Mouse (Mus musculus) forelimb bud, embryonic 11.5 days (tissue): Measurements from ENCODE around the gene Vps72.
A peak's percentile ranks its signal among the peaks of the same experiment; 100 is the strongest.
"Not testable (repeated sequence)": the region's sequence is repeated elsewhere in the genome, so short reads cannot be mapped to it uniquely, and the experiment has no call there.

ENCODE experiments used
- DNase-seq: peaks from one replicate; pipeline ENCODE4 v3.0.0-alpha.2; 2012; ENCODE audit warnings: low read depth, low spot score

The Vps72 gene

DNA sequence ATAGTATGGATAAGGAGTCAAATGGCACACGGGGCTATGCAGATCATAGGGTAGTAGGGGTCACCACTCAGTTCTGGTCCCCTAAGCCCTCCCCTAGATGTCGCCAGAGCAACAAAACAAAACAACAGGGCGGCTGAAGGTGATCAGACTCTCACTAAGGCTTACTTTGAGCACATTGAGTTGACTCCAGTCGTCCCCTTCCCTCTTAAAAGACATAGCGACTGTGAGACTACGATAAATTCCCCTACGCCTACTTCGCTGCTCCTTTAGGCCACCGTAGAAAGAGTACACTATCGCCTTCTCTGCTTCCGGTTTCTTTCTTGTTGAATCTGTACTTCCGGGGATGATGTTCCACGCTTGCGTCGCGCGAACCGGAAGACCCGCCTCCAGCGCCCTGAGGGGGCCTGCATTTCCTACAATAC lies 22.9 kb downstream of the Vps72 start, which contains the start of the genes Scnm1 and Lysmd1:
Scnm1 (minus strand) TSS at position 332 of the 422 bp plus-strand sequence.
Lysmd1 (plus strand) TSS at position 409 of the 422 bp plus-strand sequence.
- peak; percentile 93 for DNase-seq

GRCm38 (mm10) chr3:95134133-95134532 lies 23.3 kb downstream of the Vps72 start:
- not testable (repeated sequence) for DNase-seq

DNA sequence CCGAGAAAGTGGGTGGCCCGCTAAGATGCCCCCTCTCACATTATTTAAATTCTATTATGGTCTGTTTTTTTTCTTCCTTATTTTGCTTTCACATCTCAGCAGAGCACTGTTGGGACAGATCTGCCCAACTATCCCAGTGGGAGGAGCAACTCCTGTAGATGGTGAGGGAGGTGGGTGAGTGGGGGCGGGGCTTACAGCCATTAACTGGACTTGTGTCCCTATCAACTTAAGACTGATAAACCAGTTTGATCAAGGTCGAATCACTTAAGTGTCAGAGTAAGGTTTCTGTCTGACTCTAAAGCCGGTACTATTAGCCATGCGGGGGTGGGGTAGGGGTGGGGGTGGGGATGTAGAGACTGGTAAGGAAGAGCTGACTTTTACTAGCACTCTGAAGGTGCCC lies 24.2 kb downstream of the Vps72 start:
- DNase-seq = no peak

GRCm38 (mm10) chr3:95135433-95136052 lies 24.7 kb downstream of the Vps72 start:
- no peak for DNase-seq

DNA sequence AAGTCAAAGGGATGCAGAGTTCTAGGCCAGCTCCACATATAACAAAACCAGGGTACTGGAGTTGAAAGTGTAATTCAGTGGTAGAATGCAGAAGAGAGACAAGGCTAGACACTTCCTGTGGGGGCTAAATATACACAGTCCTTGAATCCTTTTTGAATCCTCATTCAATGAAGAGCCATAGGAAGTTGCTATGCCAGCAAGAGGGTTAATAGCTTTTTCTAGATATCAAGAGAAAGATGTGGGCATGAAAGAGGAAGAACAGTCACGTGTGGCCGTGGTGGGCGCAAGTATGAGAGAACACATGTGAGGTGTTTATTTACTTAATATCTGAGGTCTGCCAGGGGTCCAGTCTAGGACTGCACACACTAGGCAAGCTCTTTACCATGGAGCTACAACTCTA lies 25.5 kb downstream of the Vps72 start:
- no peak for DNase-seq

- DNase-seq = no peak
These were observed 28.9 kb downstream of the Vps72 start for GRCm38 (mm10) chr3:95139586-95140288.

DNA sequence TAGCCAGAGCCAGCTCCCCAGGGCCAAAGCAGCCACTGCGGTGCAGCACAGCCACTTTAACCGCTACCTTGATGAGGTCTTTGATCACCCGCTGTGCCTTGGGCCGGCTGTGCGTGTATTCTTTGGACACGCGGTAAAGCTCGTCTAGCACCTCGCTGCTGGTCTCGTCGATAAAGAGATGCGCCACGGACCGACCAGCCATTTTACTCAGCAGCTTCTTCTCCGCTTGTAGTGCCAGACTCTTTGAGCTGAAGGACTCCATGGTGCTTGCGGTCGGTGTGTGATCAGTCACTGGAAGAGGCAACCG lies 29.4 kb downstream of the Vps72 start:
- DNase-seq = no peak

DNA sequence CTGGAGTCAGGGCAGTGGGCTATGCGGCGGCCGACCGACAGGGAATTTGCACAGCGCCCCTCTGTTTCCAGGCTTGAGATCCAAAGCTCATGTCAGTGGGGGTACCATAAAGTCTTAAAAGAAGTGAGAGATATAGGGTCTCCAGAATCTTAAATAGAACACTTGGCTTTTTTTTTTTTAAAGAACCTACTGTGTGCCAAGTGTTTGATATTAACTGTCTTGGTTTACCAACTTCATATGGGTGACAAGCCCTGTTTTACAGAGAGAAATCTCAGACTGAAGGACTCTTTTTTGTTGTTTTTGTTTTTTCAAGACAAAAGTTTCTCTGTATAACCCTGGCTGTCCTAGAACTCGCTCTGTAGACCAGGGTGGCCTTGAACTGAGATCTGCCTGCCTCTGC lies 30.0 kb downstream of the Vps72 start:
- no peak for DNase-seq

DNA sequence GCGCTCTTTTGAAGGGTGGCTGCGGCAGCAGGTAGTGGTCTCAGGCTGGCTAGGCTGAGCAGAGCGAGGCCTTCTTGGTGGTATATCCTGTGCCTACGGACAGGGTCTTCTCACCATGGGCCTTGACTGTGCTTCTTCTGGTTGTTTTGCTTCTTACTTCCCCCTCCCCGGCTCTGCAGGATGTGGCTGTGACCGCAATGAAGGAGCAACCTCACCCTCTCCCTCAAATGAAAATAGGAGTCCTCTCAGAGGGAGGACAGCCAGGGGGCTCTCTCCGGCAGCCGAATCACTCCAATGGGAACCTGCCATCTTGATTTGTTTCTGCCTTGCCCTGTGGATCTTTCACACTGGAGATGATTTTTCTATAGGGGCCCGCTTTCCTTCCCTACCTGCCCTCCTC lies 30.7 kb downstream of the Vps72 start:
- DNase-seq = no peak

DNA sequence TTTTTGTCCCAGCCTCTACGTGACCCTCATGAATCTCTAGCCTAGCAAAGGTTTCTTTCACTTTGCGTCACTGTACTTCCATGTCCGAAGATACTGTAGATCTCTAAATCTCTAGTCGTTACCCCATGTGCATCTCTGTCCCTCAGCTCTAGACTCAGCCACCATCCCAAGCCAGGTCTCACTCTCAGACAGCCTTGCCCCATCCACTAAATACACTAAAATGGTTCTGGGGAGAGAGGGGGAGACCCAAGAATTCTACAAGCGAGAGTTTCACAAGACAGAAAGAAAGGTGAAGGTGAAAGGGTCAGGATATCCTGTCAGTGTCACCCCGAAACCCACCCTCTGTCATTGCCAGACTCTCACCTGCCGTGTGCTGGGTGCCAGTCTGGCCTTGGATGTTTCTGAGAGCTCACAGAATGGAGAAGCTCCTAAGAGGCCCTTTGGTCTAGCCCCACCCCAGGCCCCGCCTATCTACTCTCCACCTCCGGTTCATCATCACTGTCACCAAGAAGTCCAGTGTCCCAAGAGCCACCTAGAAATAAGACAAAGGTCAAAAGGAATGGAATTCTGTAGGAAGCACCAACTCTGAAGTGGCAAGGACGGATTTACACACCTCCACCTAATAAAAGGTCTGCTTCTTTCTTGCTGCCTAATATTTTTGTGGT lies 31.3 kb downstream of the Vps72 start, which contains the start of gene Tnfaip8l2:
Tnfaip8l2 (minus strand) TSS at position 409 of the 665 bp plus-strand sequence.
- DNase-seq = no peak

DNA sequence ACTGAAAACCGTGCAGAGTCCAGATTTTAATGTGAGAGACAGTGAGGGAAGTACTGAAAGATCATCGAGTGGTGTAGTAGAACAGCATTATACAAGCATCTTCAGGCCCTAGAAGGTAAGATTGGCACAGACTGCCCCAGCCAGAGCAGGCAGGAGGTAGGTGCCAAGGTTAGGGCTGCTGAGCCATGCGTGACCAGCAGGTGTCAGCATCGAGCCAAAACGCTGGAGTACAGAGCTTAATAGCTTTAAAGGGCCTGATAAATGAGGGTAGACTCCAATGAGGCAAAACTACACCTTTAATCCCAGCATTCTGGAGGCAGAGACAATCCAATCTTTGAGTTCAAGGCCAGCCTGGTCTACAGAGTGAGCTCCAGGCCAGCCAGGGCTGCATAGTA lies 31.8 kb downstream of the Vps72 start:
- peak; percentile 77 for DNase-seq

DNA sequence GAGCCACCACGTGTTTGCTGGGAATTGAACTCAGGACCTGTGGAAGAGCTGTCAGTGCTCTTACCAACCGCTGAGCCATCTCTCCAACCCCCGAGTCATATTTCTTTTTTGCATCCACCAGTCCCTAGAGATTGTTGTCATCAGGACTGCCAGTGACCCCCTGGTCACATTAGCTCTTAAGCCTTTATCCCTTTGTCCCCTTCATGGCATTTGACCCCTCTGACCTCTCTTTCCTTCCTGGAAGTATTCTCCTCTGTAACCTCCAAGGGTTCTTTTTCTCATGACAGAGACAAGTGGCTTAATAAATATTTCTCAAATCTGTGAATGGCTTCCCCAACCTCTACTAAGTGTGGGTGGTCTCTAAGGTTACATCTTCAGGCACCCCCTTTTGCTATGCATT lies 37.1 kb downstream of the Vps72 start:
- DNase-seq = no peak

DNA sequence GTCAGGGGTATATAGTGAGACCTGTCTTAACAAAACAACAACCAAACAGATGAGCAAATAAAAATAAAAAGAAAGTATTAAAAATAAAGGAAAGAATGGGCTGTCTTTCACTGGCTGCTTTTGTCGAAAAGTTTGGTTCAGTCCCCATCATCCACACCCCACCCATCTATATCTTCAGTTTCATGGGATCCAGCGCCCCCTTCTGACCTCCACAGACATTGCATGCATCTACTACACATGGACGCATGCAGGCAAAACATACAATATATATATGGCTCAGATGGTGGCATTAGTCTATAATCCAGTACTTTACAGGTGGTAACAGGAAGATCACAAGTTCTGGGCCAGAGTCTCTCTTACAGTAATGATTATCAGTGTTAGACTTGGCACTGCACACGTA lies 43.1 kb downstream of the Vps72 start:
- DNase-seq = no peak

DNA sequence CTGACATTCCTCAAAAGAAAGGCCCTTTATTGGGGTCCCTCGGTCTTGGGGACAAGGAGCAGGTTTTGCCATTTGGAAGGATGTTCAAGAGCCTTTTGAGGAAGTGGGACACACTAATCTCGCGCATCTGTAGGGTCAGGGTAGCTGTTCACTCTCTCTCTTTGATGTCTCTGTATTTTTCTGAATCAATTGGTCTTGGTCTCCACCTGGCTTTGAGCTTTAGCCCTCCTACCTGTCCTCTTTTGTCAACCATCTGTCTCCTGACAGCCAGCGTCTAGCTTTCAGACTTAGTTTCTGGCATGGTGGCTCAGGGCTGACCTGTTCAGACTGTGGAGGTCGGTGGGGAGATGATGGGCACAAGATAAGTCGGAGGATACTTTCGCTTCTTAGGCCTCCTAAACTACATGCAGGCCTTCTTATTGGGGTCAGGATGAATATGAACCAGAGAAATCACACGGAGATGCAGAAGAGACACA lies 48.7 kb downstream of the Vps72 start:
- DNase-seq = no peak

DNA sequence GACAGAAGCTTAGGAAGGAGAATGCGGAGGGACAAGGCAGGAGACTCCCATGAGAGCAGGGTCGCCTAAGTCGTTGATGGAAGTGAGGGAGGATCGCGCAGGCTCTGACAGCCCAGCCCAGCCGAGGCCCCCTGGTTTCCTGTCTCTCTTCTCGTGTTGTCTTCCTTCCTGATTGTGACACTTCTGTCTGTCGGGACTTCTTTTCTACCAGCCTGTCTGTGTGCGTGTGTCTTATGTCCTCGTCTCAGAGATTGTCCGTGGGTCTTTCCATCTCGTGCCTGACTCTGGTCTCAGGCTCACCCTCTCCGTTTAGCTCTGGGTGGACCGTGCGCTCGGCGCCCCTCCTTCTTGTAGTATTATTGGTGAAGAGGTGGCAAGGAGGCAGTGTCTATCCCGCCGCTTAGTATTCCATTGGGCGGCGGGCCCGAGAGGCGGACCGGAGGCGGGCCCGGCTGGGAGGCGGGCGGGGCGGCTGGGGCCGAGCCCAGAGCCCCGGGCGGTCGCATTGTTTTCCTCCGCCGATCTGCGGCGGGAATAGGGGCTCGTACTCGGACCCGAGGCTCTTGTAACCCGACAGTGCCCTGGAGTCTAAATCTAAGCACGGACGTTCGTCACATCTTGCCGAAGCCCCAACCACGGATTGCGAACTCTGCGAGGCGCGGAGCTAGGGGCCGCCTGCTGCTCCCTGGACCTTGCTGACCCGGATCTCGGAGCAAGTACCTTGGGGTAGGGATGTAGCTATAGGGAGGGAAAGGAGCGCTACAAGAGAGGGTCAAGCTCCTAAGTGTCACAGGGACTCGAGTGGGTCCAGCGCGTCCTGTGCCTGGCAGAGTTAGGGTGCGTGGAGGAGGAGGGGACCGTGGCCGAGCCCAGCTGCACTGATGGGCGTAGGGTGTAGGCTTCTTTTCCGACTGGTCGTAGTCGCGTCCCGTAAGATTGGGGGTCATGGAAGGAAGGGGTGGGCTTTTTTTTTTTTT lies 49.5 kb downstream of the Vps72 start, which contains the start of gene Sema6c:
Sema6c (plus strand) TSS at position 471 of the 977 bp plus-strand sequence.
- peak; percentile 87 for DNase-seq

DNA sequence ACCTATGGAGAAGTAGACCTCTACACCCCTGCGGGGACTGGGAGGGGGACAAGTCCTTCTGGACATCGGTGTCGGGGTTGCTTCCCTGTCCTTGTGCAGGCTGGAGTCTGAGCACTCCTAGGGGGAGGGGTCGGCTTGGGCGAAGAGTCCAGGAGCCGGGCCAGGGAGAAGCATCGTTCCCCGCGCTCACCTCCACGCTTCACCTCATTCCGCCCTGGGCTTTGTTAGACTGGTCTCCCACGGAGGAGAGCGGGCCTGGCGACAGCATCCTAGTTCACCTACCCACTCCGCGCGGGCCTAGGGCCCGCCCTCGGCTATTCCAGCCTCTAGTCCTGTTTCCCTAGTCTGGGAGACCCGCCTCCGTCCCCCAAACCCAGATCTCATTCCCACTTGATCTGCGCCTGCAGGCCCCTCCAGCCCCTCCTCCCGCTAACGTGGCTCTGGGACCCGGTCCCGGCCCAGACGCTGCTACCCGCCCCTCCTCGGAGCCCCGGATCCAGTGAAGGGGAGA lies 50.3 kb downstream of the Vps72 start:
- peak; percentile 14 for DNase-seq

- DNase-seq = no peak
These were observed 51.0 kb downstream of the Vps72 start for GRCm38 (mm10) chr3:95161618-95162344.

- no peak for DNase-seq
These were observed 51.5 kb downstream of the Vps72 start for GRCm38 (mm10) chr3:95162345-95162628.

DNA sequence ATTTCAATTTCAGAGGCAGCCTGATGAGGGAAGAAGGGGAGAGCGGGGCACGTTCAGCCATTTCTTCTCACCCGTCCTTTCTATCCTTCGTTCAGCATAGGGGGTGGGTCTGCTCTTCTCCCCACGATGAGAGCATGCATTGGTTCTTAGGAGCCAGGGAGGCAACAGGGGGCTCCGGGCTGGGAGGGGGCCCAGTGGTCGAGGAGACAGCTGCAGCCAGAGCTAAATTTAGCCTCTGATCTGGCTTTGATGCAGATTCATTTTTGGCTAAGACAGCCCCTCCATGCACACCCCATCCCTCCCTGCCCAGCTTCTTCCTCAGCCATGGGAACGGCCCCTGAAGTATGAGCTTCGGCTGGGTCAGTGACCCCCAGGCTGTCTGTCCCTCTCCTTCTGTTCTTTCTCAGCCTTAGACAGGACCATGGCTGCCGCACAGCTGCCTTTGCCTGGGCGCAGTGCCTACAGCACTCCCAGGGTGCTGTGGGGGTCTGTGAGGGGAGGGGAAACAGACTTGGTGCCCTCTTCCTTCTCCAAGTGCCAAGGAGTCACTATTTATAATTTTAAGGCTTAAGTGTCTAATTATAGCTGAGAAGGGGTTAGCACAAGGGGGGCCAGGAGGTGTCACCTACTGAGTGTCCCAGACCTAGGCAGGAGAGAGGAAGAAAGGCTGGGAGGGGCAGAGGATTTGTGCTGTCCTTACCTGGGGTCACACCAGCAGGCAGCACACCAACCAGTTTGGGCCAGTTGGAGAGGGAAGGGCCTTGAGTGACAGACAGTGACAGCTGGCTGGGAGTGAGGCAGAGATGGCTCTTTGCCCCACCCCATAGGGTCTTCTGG lies 52.8 kb downstream of the Vps72 start:
- no peak for DNase-seq

- DNase-seq = no peak
These were observed 53.4 kb downstream of the Vps72 start for GRCm38 (mm10) chr3:95164256-95164550.
